Mouse (Mus musculus) colon, adult 2 months (tissue): ENCODE data around the gene Actr1a. TPM values are rescaled to one million over a fixed set of nuclear protein-coding genes. Genes with fewer than 3 reads are reported as not detected.

Source experiments
- polyA plus RNA-seq: library from polyadenylated mRNA; depleted of rRNA; stranded (reverse); fragments of >200 nt; gene quantifications from 2 replicates; pipeline ENCODE4 v1.2.3, GENCODE M21; 2012; rRNA removed

Gene Actr1a
- polyA plus RNA-seq: 76.8 and 91.6 TPM in 2 replicates

GRCm38 (mm10) chr19:46395109-46396009 lies at the start of gene Actr1a:
Gene Actr1a (minus strand): TSS chr19:46395748.

GRCm38 (mm10) chr19:46396686-46397435 lies 1.3 kb upstream of the Actr1a start, which contains the start of gene Sufu:
Gene Sufu (plus strand): TSS chr19:46396896.

DNA sequence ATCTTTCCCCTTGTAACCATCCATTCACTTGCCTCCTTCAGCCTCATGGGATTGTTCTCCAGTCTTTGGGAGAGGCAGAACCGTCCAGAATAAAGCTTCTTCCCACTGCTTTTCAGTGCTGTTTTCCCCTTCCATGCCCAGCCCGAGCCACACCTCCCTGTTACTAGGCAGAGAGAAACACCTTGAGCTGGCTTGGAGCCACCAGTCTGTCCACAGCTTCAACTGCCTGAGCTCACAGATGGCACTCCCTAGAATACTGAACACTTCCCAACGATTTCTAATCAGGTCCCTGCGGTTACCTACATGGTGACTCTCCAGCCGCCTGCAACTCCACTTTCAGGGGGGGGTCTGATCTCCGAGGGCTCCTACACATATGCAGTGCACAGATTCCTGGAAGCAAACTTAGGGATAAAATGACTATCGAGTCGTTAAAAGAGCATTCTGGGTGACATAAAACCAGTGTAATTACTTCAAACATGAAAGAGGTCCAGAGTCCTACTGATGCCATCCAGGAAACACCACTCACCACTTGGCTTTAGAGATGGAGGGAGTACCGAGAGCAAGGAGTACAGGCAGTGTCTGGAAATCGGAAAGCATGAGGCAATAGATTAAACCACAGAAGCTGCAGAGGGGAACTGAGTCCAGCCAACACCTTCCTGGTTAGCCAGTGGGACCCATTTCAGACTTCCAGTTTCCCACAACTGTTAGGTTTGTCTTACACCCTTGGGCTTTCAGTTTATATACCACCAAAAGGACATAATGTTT lies 45.2 kb downstream of the Actr1a start, which contains the start of gene 2310034G01Rik:
Gene 2310034G01Rik (minus strand): TSS at position 135 of the 765 bp plus-strand sequence.

GRCm38 (mm10) chr19:46338331-46338936 lies 57.1 kb downstream of the Actr1a start, which contains the start of gene Cuedc2:
Gene Cuedc2 (minus strand): TSS chr19:46338702.

DNA sequence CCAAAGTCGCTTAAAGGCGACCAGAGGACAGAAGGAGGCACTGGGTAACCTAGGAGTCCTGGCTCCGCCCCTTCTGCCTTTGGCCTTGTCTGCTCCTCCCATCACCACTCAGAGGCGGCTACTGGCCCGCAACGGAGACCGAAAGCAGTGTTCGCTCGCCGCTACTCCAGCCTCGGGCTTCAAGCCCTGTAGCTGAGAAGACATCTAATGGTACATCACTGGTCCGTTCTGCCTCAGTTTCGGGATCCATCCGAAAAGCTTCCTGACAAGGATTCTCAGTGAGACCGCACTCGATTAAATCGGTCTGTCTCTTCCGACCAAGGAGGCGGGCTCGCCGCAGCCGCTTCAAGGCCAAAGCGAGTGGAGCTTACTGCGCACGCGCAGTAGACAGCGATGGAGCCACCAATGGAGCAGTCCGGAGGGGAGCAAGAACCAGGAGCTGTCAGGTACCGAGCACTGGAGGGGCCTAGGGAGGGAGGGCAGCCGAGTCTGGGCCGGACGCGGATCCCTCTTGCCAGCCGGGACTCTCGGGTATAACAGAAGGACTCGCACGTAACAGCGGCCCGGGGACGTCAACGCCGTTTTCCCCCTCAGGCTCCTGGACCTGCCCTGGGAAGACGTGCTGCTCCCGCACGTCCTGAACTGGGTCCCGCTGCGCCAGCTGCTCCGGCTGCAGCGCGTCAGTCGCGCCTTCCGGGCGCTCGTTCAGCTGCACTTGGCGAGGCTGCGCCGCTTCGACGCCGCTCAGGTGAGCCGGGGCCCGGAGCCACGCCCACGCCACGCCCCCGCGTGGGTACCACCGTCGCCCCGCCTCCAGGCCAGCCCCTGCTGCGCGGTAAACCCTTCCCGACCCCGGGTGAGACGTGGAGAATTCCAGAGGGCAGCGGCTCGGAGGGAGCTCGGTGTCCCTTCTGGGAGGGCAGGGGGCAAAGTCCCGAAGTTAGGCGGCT lies 67.2 kb downstream of the Actr1a start, which contains the start of gene Fbxl15:
Gene Fbxl15 (plus strand): TSS at position 104 of the 950 bp plus-strand sequence.

Other genes with a start within 250 kb of the Actr1a start
- not detected in 2 replicates for gene Pitx3, start 247.4 kb downstream of the Actr1a start, polyA plus RNA-seq
- 123 and 135 TPM in 2 replicates for gene Gbf1, start 243.2 kb downstream of the Actr1a start, polyA plus RNA-seq
- gene Nfkb2, start 91.4 kb downstream of the Actr1a start, polyA plus RNA-seq: 80.1 and 82.1 TPM in 2 replicates
- gene Psd, start 68.6 kb downstream of the Actr1a start, polyA plus RNA-seq: 84.9 and 95.3 TPM in 2 replicates
- 42.0 and 49.5 TPM in 2 replicates for gene Fbxl15, start 67.6 kb downstream of the Actr1a start, polyA plus RNA-seq
- 48.1 and 49.4 TPM in 2 replicates for gene Cuedc2, start 57.0 kb downstream of the Actr1a start, polyA plus RNA-seq
- gene Mfsd13a, start 54.6 kb downstream of the Actr1a start, polyA plus RNA-seq: 91.0 and 119 TPM in 2 replicates
- gene 2310034G01Rik, start 45.4 kb downstream of the Actr1a start, polyA plus RNA-seq: 20.5 and 25.8 TPM in 2 replicates
- 10.0 and 10.6 TPM in 2 replicates for gene Sufu, start 1.1 kb upstream of the Actr1a start, polyA plus RNA-seq
- 50.9 and 54.0 TPM in 2 replicates for gene Trim8, start 106.0 kb upstream of the Actr1a start, polyA plus RNA-seq
- 6.5 and 7.5 TPM in 2 replicates for gene Arl3, start 177.4 kb upstream of the Actr1a start, polyA plus RNA-seq
- gene Sfxn2, start 177.6 kb upstream of the Actr1a start, polyA plus RNA-seq: 2.0 and 3.0 TPM in 2 replicates
- 45.0 and 50.1 TPM in 2 replicates for gene Wbp1l, start 203.3 kb upstream of the Actr1a start, polyA plus RNA-seq